Mouse (Mus musculus) macrophage (primary cell): Measurements from ENCODE around the gene Myo5c. TPM values are rescaled to one million over a fixed set of nuclear protein-coding genes. Genes with fewer than 3 reads are reported as not detected.

Experiments
- H3K27ac ChIP-seq: fragments of 350-480 bp; formaldehyde crosslinking; 2 replicates; pipeline ENCODE4 v1.9.0; 2021
- H3K36me3 ChIP-seq: fragments of 350-480 bp; formaldehyde crosslinking; 2 replicates; pipeline ENCODE4 v1.9.0; 2021; ENCODE audit errors: inconsistent target
- H3K4me3 ChIP-seq: fragments of 350-480 bp; formaldehyde crosslinking; 2 replicates; pipeline ENCODE4 v1.9.0; 2021; ENCODE audit errors: inconsistent target
- H3K79me2 ChIP-seq: fragments of 350-480 bp; formaldehyde crosslinking; 2 replicates; pipeline ENCODE4 v1.9.0; 2021; ENCODE audit errors: inconsistent target
- WGBS: methylation state at CpG from one replicate; pipeline ENCODE4 v1.1.7; 2026; ENCODE audit warnings: inconsistent platforms; ENCODE audit not compliant: missing documents; 5-methylcytosine and 5-hydroxymethylcytosine counted together
- polyA plus RNA-seq: library from polyadenylated mRNA; stranded (reverse); fragments of 250-400 nt; gene quantifications from 3 replicates; pipeline ENCODE4 v1.2.4, GENCODE M21; 2018; ENCODE audit warnings: inconsistent platforms

The Myo5c gene
- polyA plus RNA-seq, 1 experiment from 2014 or later, result not detected

GRCm38 (mm10) chr9:75353094-75353493 is 121.3 kb downstream of the Myo5c start:
- Histone ChIP-seq H3K4me3 (no peak overlapping the region), H3K79me2 (no peaks in the 10 kb centered on the region), H3K27ac (no peak overlapping the region), H3K36me3 (no peaks in the 10 kb centered on the region)
- WGBS, result 88% methylated on average over 8 of the region's 8 CpGs

Other genes with a start within 250 kb of the Myo5c start
- 94.3 to 161 TPM (median 114 TPM) in 3 replicates for gene Arpp19, start 194.4 kb upstream of the Myo5c start, polyA plus RNA-seq
- gene Myo5a, start 161.0 kb upstream of the Myo5c start, polyA plus RNA-seq, result 290 to 945 TPM (median 467 TPM) in 3 replicates
- gene Gnb5, start 74.3 kb downstream of the Myo5c start, polyA plus RNA-seq, result 2.5 to 4.3 TPM (median 3.0 TPM) in 3 replicates
- gene Bcl2l10, start 115.7 kb downstream of the Myo5c start, polyA plus RNA-seq, result not detected in 3 replicates
- gene Mapk6, start 178.0 kb downstream of the Myo5c start, polyA plus RNA-seq, result 73.3 to 115 TPM (median 94.8 TPM) in 3 replicates
- gene Leo1, start 209.5 kb downstream of the Myo5c start, polyA plus RNA-seq, result 15.0 to 36.4 TPM (median 28.2 TPM) in 3 replicates